Comparison of ENCODE assay signal across 14 mouse cellular contexts in genomic region chr11:84619713-84620112, GRCm38 (mm10).
"Had no signal": no experiment of that assay in that cellular context is flagged by ENCODE, and none has a peak within 500 bp of the region (broad histone marks: within the 10 kb centered on the region; RNA-seq: fewer than 3 reads in every experiment).

No protein-coding gene starts in this region.

- DNase-seq: kidney, adult 8-10 months; kidney, postnatal 25 days; liver; lung, embryonic 14.5 days; midbrain, embryonic 14.5 days; right cerebral cortex, postnatal 14 days; thymus, adult 18-20 months; thymus, postnatal 25 days had no signal

- H3K4me3 ChIP-seq: limb, embryonic 12.5 days; liver, embryonic 15.5 days; neural tube, embryonic 13.5 days had no signal

- H3K9me3 ChIP-seq: limb, embryonic 12.5 days; liver, embryonic 15.5 days; neural tube, embryonic 13.5 days had no signal

- H3K36me3 ChIP-seq: limb, embryonic 12.5 days; liver, embryonic 15.5 days; neural tube, embryonic 13.5 days had no signal

- H3K4me2 ChIP-seq: limb, embryonic 12.5 days; liver, embryonic 15.5 days; lung, embryonic 14.5 days; neural tube, embryonic 13.5 days had no signal

- H3K9ac ChIP-seq: limb, embryonic 12.5 days; liver, embryonic 15.5 days; lung, embryonic 14.5 days; neural tube, embryonic 13.5 days had no signal

- ATAC-seq: inflammation-experienced regulatory T-cells, adult 6 months; intestine, postnatal 0 days had no signal

- H3K4me1 ChIP-seq: liver, embryonic 15.5 days; neural tube, embryonic 13.5 days had no signal

- H3K27ac ChIP-seq: limb, embryonic 12.5 days; liver, embryonic 15.5 days; macrophage; neural tube, embryonic 13.5 days had no signal
